Mouse (Mus musculus) CD4-positive helper T cell, adult 2 months (primary cell): ENCODE results near the gene 1700007K13Rik.
A peak's percentile ranks its signal among the peaks of the same experiment; 100 is the strongest.
"Not testable (repeated sequence)": the region's sequence is repeated elsewhere in the genome, so short reads cannot be mapped to it uniquely, and the experiment has no call there.

Experiments
- DNase-seq: peaks from one replicate; pipeline ENCODE4 v3.0.0-alpha.2; 2012; ENCODE audit warnings: low read depth, missing footprints, low spot score

Gene 1700007K13Rik

GRCm38 (mm10) chr2:28465836-28466518 is at the start of gene 1700007K13Rik:
1700007K13Rik (minus strand) TSS chr2:28466332.
- peak; percentile 75 for DNase-seq

- peak; percentile 92 for DNase-seq
These were observed 48.4 kb upstream of the 1700007K13Rik start for GRCm38 (mm10) chr2:28514489-28514888.

- peak; percentile 63 for DNase-seq
These were observed 47.6 kb upstream of the 1700007K13Rik start for GRCm38 (mm10) chr2:28513431-28514370.

- peak; percentile 82 for DNase-seq
These were observed 46.8 kb upstream of the 1700007K13Rik start, which contains the start of gene Ralgds for GRCm38 (mm10) chr2:28512798-28513401. Ralgds (plus strand) TSS chr2:28513125.

GRCm38 (mm10) chr2:28511600-28511999 is 45.5 kb upstream of the 1700007K13Rik start:
- not testable (repeated sequence) for DNase-seq

GRCm38 (mm10) chr2:28506291-28506690 is 40.2 kb upstream of the 1700007K13Rik start:
- DNase-seq, result no peak

GRCm38 (mm10) chr2:28505795-28506194 is 39.7 kb upstream of the 1700007K13Rik start, which contains the start of gene Gm10134:
Gm10134 (plus strand) TSS chr2:28506095.
- no peak for DNase-seq

GRCm38 (mm10) chr2:28504676-28505075 is 38.5 kb upstream of the 1700007K13Rik start:
- no peak for DNase-seq

- no peak for DNase-seq
These were observed 36.9 kb upstream of the 1700007K13Rik start for GRCm38 (mm10) chr2:28502987-28503386.

- DNase-seq, result no peak
These were observed 32.3 kb upstream of the 1700007K13Rik start for GRCm38 (mm10) chr2:28498431-28498830.

- no peak for DNase-seq
These were observed 31.4 kb upstream of the 1700007K13Rik start for GRCm38 (mm10) chr2:28497561-28497960.

GRCm38 (mm10) chr2:28496671-28497070 is 30.5 kb upstream of the 1700007K13Rik start, which contains the start of gene Gbgt1:
Gbgt1 (plus strand) TSS chr2:28496891.
- no peak for DNase-seq

GRCm38 (mm10) chr2:28495801-28496595 is 29.9 kb upstream of the 1700007K13Rik start:
- no peak for DNase-seq

GRCm38 (mm10) chr2:28495207-28495756 is 29.1 kb upstream of the 1700007K13Rik start:
- no peak for DNase-seq

GRCm38 (mm10) chr2:28494521-28494920 is 28.4 kb upstream of the 1700007K13Rik start:
- DNase-seq, result no peak

GRCm38 (mm10) chr2:28483861-28484260 is 17.7 kb upstream of the 1700007K13Rik start:
- DNase-seq, result no peak

- DNase-seq, result no peak
These were observed 13.4 kb upstream of the 1700007K13Rik start for GRCm38 (mm10) chr2:28479208-28480204.

GRCm38 (mm10) chr2:28477993-28478392 is 11.9 kb upstream of the 1700007K13Rik start:
- not testable (repeated sequence) for DNase-seq

GRCm38 (mm10) chr2:28472011-28472410 is 5.9 kb upstream of the 1700007K13Rik start:
- not testable (repeated sequence) for DNase-seq
